Mouse (Mus musculus) hindbrain, embryonic 13.5 days (tissue): ENCODE measurements at regions not wholly inside any gene's neighbourhood (a gene's known extent, or its start where the extent isn't known, plus 50 kb on each side); places are given as distances from the start of the nearest gene placed in this dataset.

Source experiments
- ATAC-seq: fragments of 200-750 bp; cut with Nextera tagmentation; 2 replicates; pipeline ENCODE4 v1.8.0; 2017; ENCODE audit warnings: moderate TSS enrichment; ENCODE audit not compliant: low FRiP score
- H3K27ac ChIP-seq: fragments of 300-500 bp; sonication (generic); 2 replicates; pipeline ENCODE4 v1.5.1; 2015; ENCODE audit warnings: inconsistent platforms, mild to moderate bottlenecking, moderate library complexity
- H3K27me3 ChIP-seq: fragments of 300-500 bp; sonication (generic); 2 replicates; pipeline ENCODE4 v1.6.1; 2015; ENCODE audit warnings: mild to moderate bottlenecking, inconsistent platforms
- H3K36me3 ChIP-seq: fragments of 300-500 bp; sonication (generic); 2 replicates; pipeline ENCODE4 v1.6.1; 2015; ENCODE audit warnings: mild to moderate bottlenecking, inconsistent platforms
- H3K4me1 ChIP-seq: fragments of 300-500 bp; sonication (generic); replicated peaks from 2 replicates; pipeline ENCODE4 v1.6.1; 2015; ENCODE audit warnings: inconsistent platforms
- H3K4me2 ChIP-seq: fragments of 300-500 bp; sonication (generic); 2 replicates; pipeline ENCODE4 v1.6.1; 2015; ENCODE audit warnings: inconsistent platforms, mild to moderate bottlenecking, moderate library complexity
- H3K4me3 ChIP-seq: fragments of 300-500 bp; sonication (generic); 2 replicates; pipeline ENCODE4 v1.5.1; 2015; ENCODE audit warnings: mild to moderate bottlenecking, inconsistent platforms
- H3K9ac ChIP-seq: fragments of 300-500 bp; sonication (generic); 2 replicates; pipeline ENCODE4 v1.6.1; 2015; ENCODE audit warnings: mild to moderate bottlenecking, inconsistent platforms
- H3K9me3 ChIP-seq: fragments of 300-500 bp; sonication (generic); 2 replicates; pipeline ENCODE4 v1.6.1; 2016; ENCODE audit warnings: inconsistent platforms
- WGBS: fragments of 180-500 bp; shearing (Covaris S2); methylation state at CpG from one replicate; pipeline ENCODE4 v1.1.7; 2015; 5-methylcytosine and 5-hydroxymethylcytosine counted together

- no peaks in the 10 kb centered on the region for H3K9me3 ChIP-seq
- ATAC-seq = no peak
- 76% methylated on average over 2 of the region's 2 CpGs for WGBS
Observed at GRCm38 (mm10) chr16:78626803-78627202, 50.3 kb upstream of the D16Ertd472e start.

More at GRCm38 (mm10) chr16:78626803-78627202, 50.3 kb upstream of the D16Ertd472e start:
- Histone ChIP-seq H3K27me3 (no peaks in the 10 kb centered on the region), H3K27ac (no peak overlapping the region), H3K4me3 (no peak overlapping the region), H3K36me3 (no peaks in the 10 kb centered on the region), H3K4me1 (no peaks in the 10 kb centered on the region), H3K9ac (no peak overlapping the region), H3K4me2 (no peak overlapping the region)
